Mouse (Mus musculus): Measurements from ENCODE around the gene Ano8. TPM values are rescaled to one million over a fixed set of nuclear protein-coding genes. Genes with fewer than 3 reads are reported as not detected.

Ano8 gene
- 9.2 TPM for polyA plus RNA-seq (2014; fragmentation: Illumina TruSeq; extraction: RNeasy Lipid Tissue Mini Kit (QIAGEN cat#74804); ENCODE audit: low read depth, low replicate concordance)

GRCm38 (mm10) chr8:71485142-71486135 is at the start of gene Ano8:
Gene Ano8 (minus strand): TSS chr8:71485963.

GRCm38 (mm10) chr8:71525226-71526050 is 39.7 kb upstream of the Ano8 start, which contains the start of gene Ccdc194:
Gene Ccdc194 (minus strand): TSS chr8:71525711.

GRCm38 (mm10) chr8:71511644-71512043 is 25.9 kb upstream of the Ano8 start, which contains the start of gene Plvap:
Gene Plvap (minus strand): TSS chr8:71511752.

GRCm38 (mm10) chr8:71487691-71488445 is 2.1 kb upstream of the Ano8 start, which contains the start of gene Gtpbp3:
Gene Gtpbp3 (plus strand): TSS chr8:71488103.

GRCm38 (mm10) chr8:71468916-71469315 is 16.8 kb downstream of the Ano8 start, which contains the start of gene Dda1:
Gene Dda1 (plus strand): TSS chr8:71469199.

GRCm38 (mm10) chr8:71464513-71465500 is 21.0 kb downstream of the Ano8 start, which contains the start of gene Mrpl34:
Gene Mrpl34 (plus strand): TSS chr8:71464959.

GRCm38 (mm10) chr8:71463188-71464033 is 22.4 kb downstream of the Ano8 start, which contains the start of gene Abhd8:
Gene Abhd8 (minus strand): TSS chr8:71463655.

Other genes starting within 250 kb of the Ano8 start
- 28.8 TPM for gene Myo9b, start 213.2 kb downstream of the Ano8 start, polyA plus RNA-seq (2014; fragmentation: Illumina TruSeq; extraction: RNeasy Lipid Tissue Mini Kit (QIAGEN cat#74804); ENCODE audit: low read depth, low replicate concordance)
- 4.7 TPM for gene Haus8, start 213.0 kb downstream of the Ano8 start, polyA plus RNA-seq (2014; fragmentation: Illumina TruSeq; extraction: RNeasy Lipid Tissue Mini Kit (QIAGEN cat#74804); ENCODE audit: low read depth, low replicate concordance)
- gene Use1, start 119.1 kb downstream of the Ano8 start, polyA plus RNA-seq (2014; fragmentation: Illumina TruSeq; extraction: RNeasy Lipid Tissue Mini Kit (QIAGEN cat#74804); ENCODE audit: low read depth, low replicate concordance) = 215 TPM
- gene Ocel1, start 114.7 kb downstream of the Ano8 start, polyA plus RNA-seq (2014; fragmentation: Illumina TruSeq; extraction: RNeasy Lipid Tissue Mini Kit (QIAGEN cat#74804); ENCODE audit: low read depth, low replicate concordance) = 12.3 TPM
- gene Nr2f6, start 104.0 kb downstream of the Ano8 start, polyA plus RNA-seq (2014; fragmentation: Illumina TruSeq; extraction: RNeasy Lipid Tissue Mini Kit (QIAGEN cat#74804); ENCODE audit: low read depth, low replicate concordance) = 45.7 TPM
- 29.6 TPM for gene Ushbp1, start 90.2 kb downstream of the Ano8 start, polyA plus RNA-seq (2014; fragmentation: Illumina TruSeq; extraction: RNeasy Lipid Tissue Mini Kit (QIAGEN cat#74804); ENCODE audit: low read depth, low replicate concordance)
- gene Babam1, start 89.1 kb downstream of the Ano8 start, polyA plus RNA-seq (2014; fragmentation: Illumina TruSeq; extraction: RNeasy Lipid Tissue Mini Kit (QIAGEN cat#74804); ENCODE audit: low read depth, low replicate concordance) = 74.2 TPM
- 1.2 TPM for gene Ankle1, start 80.0 kb downstream of the Ano8 start, polyA plus RNA-seq (2014; fragmentation: Illumina TruSeq; extraction: RNeasy Lipid Tissue Mini Kit (QIAGEN cat#74804); ENCODE audit: low read depth, low replicate concordance)
- 16.7 TPM for gene Abhd8, start 22.3 kb downstream of the Ano8 start, polyA plus RNA-seq (2014; fragmentation: Illumina TruSeq; extraction: RNeasy Lipid Tissue Mini Kit (QIAGEN cat#74804); ENCODE audit: low read depth, low replicate concordance)
- gene Mrpl34, start 21.0 kb downstream of the Ano8 start, polyA plus RNA-seq (2014; fragmentation: Illumina TruSeq; extraction: RNeasy Lipid Tissue Mini Kit (QIAGEN cat#74804); ENCODE audit: low read depth, low replicate concordance) = 57.3 TPM
- gene Dda1, start 16.8 kb downstream of the Ano8 start, polyA plus RNA-seq (2014; fragmentation: Illumina TruSeq; extraction: RNeasy Lipid Tissue Mini Kit (QIAGEN cat#74804); ENCODE audit: low read depth, low replicate concordance) = 59.1 TPM
- 14.5 TPM for gene Gtpbp3, start 2.1 kb upstream of the Ano8 start, polyA plus RNA-seq (2014; fragmentation: Illumina TruSeq; extraction: RNeasy Lipid Tissue Mini Kit (QIAGEN cat#74804); ENCODE audit: low read depth, low replicate concordance)
- gene Plvap, start 25.8 kb upstream of the Ano8 start, polyA plus RNA-seq (2014; fragmentation: Illumina TruSeq; extraction: RNeasy Lipid Tissue Mini Kit (QIAGEN cat#74804); ENCODE audit: low read depth, low replicate concordance) = 33.6 TPM
- gene Ccdc194, start 39.7 kb upstream of the Ano8 start, polyA plus RNA-seq (2014; fragmentation: Illumina TruSeq; extraction: RNeasy Lipid Tissue Mini Kit (QIAGEN cat#74804); ENCODE audit: low read depth, low replicate concordance) = not detected
- 70.8 TPM for gene Bst2, start 51.5 kb upstream of the Ano8 start, polyA plus RNA-seq (2014; fragmentation: Illumina TruSeq; extraction: RNeasy Lipid Tissue Mini Kit (QIAGEN cat#74804); ENCODE audit: low read depth, low replicate concordance)
- gene Mvb12a, start 57.0 kb upstream of the Ano8 start, polyA plus RNA-seq (2014; fragmentation: Illumina TruSeq; extraction: RNeasy Lipid Tissue Mini Kit (QIAGEN cat#74804); ENCODE audit: low read depth, low replicate concordance) = 72.0 TPM
- 3.1 TPM for gene Tmem221, start 72.9 kb upstream of the Ano8 start, polyA plus RNA-seq (2014; fragmentation: Illumina TruSeq; extraction: RNeasy Lipid Tissue Mini Kit (QIAGEN cat#74804); ENCODE audit: low read depth, low replicate concordance)
- gene Nxnl1, start 80.6 kb upstream of the Ano8 start, polyA plus RNA-seq (2014; fragmentation: Illumina TruSeq; extraction: RNeasy Lipid Tissue Mini Kit (QIAGEN cat#74804); ENCODE audit: low read depth, low replicate concordance) = 0.98 TPM
- gene Slc27a1, start 82.9 kb upstream of the Ano8 start, polyA plus RNA-seq (2014; fragmentation: Illumina TruSeq; extraction: RNeasy Lipid Tissue Mini Kit (QIAGEN cat#74804); ENCODE audit: low read depth, low replicate concordance) = 216 TPM
- gene Pgls, start 106.2 kb upstream of the Ano8 start, polyA plus RNA-seq (2014; fragmentation: Illumina TruSeq; extraction: RNeasy Lipid Tissue Mini Kit (QIAGEN cat#74804); ENCODE audit: low read depth, low replicate concordance) = 87.6 TPM
- gene Fam129c, start 111.7 kb upstream of the Ano8 start, polyA plus RNA-seq (2014; fragmentation: Illumina TruSeq; extraction: RNeasy Lipid Tissue Mini Kit (QIAGEN cat#74804); ENCODE audit: low read depth, low replicate concordance) = 2.5 TPM
- 76.1 TPM for gene Colgalt1, start 125.0 kb upstream of the Ano8 start, polyA plus RNA-seq (2014; fragmentation: Illumina TruSeq; extraction: RNeasy Lipid Tissue Mini Kit (QIAGEN cat#74804); ENCODE audit: low read depth, low replicate concordance)
- gene Unc13a, start 185.8 kb upstream of the Ano8 start, polyA plus RNA-seq (2014; fragmentation: Illumina TruSeq; extraction: RNeasy Lipid Tissue Mini Kit (QIAGEN cat#74804); ENCODE audit: low read depth, low replicate concordance) = 0.61 TPM
- 10.6 TPM for gene Jak3, start 190.3 kb upstream of the Ano8 start, polyA plus RNA-seq (2014; fragmentation: Illumina TruSeq; extraction: RNeasy Lipid Tissue Mini Kit (QIAGEN cat#74804); ENCODE audit: low read depth, low replicate concordance)
- gene Insl3, start 203.3 kb upstream of the Ano8 start, polyA plus RNA-seq (2014; fragmentation: Illumina TruSeq; extraction: RNeasy Lipid Tissue Mini Kit (QIAGEN cat#74804); ENCODE audit: low read depth, low replicate concordance) = 46.9 TPM
- gene B3gnt3, start 215.8 kb upstream of the Ano8 start, polyA plus RNA-seq (2014; fragmentation: Illumina TruSeq; extraction: RNeasy Lipid Tissue Mini Kit (QIAGEN cat#74804); ENCODE audit: low read depth, low replicate concordance) = 5.7 TPM
- gene Fcho1, start 239.8 kb upstream of the Ano8 start, polyA plus RNA-seq (2014; fragmentation: Illumina TruSeq; extraction: RNeasy Lipid Tissue Mini Kit (QIAGEN cat#74804); ENCODE audit: low read depth, low replicate concordance) = 5.7 TPM

Measured in adipose tissue, adult 10 weeks (tissue).